In the genomic region with DNA sequence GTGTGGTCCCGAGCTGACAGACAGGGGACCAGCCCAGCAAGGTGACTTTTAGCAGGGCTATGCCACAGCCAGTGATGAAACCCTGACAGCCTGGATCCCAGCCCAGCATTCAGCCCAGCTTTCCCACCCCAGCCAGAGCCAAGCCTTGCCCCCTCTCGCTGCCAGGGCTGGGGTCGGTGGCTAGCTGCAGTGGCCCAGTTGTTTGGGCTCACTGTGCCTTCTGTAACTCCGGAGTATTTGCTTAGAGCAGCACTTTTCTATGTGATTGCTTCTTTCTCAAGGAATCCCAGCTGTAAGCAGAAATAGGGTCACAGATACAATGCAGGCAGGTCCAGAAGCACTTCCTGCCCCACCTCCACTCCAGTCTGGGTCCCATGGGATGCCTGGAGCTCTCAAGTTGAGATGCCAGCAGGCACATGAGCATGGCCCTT, we compare ENCODE assay signal across 8 mouse cellular contexts.
DNase-seq lines count a peak whose midpoint lies in the region; ATAC-seq and TF ChIP-seq lines count a peak whose summit lies in the region.

No protein-coding gene starts in this region.

- H3K27me3 ChIP-seq in cerebellum, adult 2 months (ENCODE audit: control insufficient read depth, insufficient read depth, low read length), result no peaks in the 10 kb centered on the region
- H3K27me3 ChIP-seq in kidney, embryonic 14.5 days (ENCODE audit: control insufficient read depth, insufficient read depth, low read length), result no peaks in the 10 kb centered on the region

- H3K9me3 ChIP-seq in kidney, embryonic 14.5 days (ENCODE audit: control insufficient read depth, low read length), result no peaks in the 10 kb centered on the region

- no peak overlapping the region for H3K27ac ChIP-seq in cerebellum, adult 2 months (ENCODE audit: insufficient read depth, low read length)
- H3K27ac ChIP-seq in kidney, embryonic 14.5 days (ENCODE audit: low read depth, low read length), result 0 out of 2 replicates have a peak overlapping the region, but pooled peaks have one; percentile 7

- H3K9ac ChIP-seq in kidney, embryonic 14.5 days (ENCODE audit: low read depth, low read length), result no peak overlapping the region

- peaks cover 3% of the 10 kb centered on the region; the same call in 1 of the 2 replicates for H3K4me1 ChIP-seq in cerebellum, adult 2 months (ENCODE audit: control insufficient read depth, insufficient read depth, low read length)
- 0 out of 2 replicates have a peak, but pooled peaks cover 3% of the 10 kb centered on the region for H3K4me1 ChIP-seq in kidney, embryonic 14.5 days (ENCODE audit: control insufficient read depth, insufficient read depth, low read length)

- H3K4me3 ChIP-seq in cerebellum, adult 2 months (replicated peaks; ENCODE audit: insufficient read depth, low read depth, low read length), result no peak overlapping the region
- H3K4me3 ChIP-seq in kidney, embryonic 14.5 days (ENCODE audit: low read length), result no peak overlapping the region

- no peak for TF ChIP-seq CTCF in cerebellum, adult 2 months (IDR thresholded peaks at IDR 0.05; ENCODE audit: borderline replicate concordance, insufficient read depth, low read depth, low read length)

- peak; percentile 36 to 49 for DNase-seq in cerebellum, postnatal 10 days
- no peak for DNase-seq in cerebellum, adult 2 months
- peak; percentile 30 for DNase-seq in Muller cell, postnatal 12 days (ENCODE audit: inconsistent ontology term)
- DNase-seq in heart, adult 9 months (ENCODE audit: low spot score in 2 of 2), result peak; percentile 39 to 61
- no peak for DNase-seq in spleen, adult 18-20 months
- no peak for DNase-seq in cerebellum, adult 11 months
- no peak for DNase-seq in urinary bladder, adult 2 months (ENCODE audit: low spot score)

- no peak for TF ChIP-seq POLR2A in cerebellum, adult 2 months (IDR thresholded peaks at IDR 0.05; ENCODE audit: borderline replicate concordance, insufficient read depth, low read length)

- H3K36me3 ChIP-seq in kidney, embryonic 14.5 days (ENCODE audit: control insufficient read depth, insufficient read depth, low read length), result no peaks in the 10 kb centered on the region

- 0 out of 2 replicates have a peak, but pooled peaks have one; percentile 35 for ATAC-seq in kidney, embryonic 14.5 days (ENCODE audit: low FRiP score, low TSS enrichment)

- 33% methylated on average over 4 of the region's 4 CpGs for WGBS in cerebellum, adult 2 months
- WGBS in kidney, embryonic 14.5 days, result 71% methylated on average over 4 of the region's 4 CpGs

- H3K4me2 ChIP-seq in kidney, embryonic 14.5 days (replicated peaks; ENCODE audit: low read depth, low read length), result no peak overlapping the region

Comparison
In these comparisons a context has a peak if more than half of its experiments do, and no peak if none do; other contexts are left out.
1. DNase-seq: peak in cerebellum, postnatal 10 days (2 of 2), Muller cell, postnatal 12 days (single experiment) and heart, adult 9 months (2 of 2); none in cerebellum, adult 2 months (0 of 2), spleen, adult 18-20 months (0 of 2), cerebellum, adult 11 months (single experiment) and urinary bladder, adult 2 months (single experiment).